Mouse (Mus musculus) embryonic stem cell, embryonic (primary cell): ENCODE measurements around the gene Col5a1.

Experiments
- CTCF ChIA-PET, 4 experiments: fragments of 300-600 bp in 2 of 4; fragments of 350-600 bp in 2 of 4; sonication (Branson Sonifier 250); formaldehyde crosslinking; loops; one replicate each; lab custom pipeline; 2022; ENCODE audit warnings: inconsistent platforms in 2 of 4; lab: Charles Lee
- POLR2A ChIA-PET, 4 experiments: fragments of 300-600 bp in 2 of 4; fragments of 350-600 bp in 2 of 4; sonication (Branson Sonifier 250); formaldehyde crosslinking; loops; one replicate each; lab custom pipeline; 2022; ENCODE audit warnings: antibody characterized with exemption in 4 of 4, inconsistent platforms in 1 of 4; lab: Charles Lee

Gene Col5a1

GRCm38 (mm10) chr2:27902318-27902717 is 16.1 kb downstream of the Col5a1 start:
- ChIA-PET POLR2A (interaction anchor here in 1 of 4 experiments (0.6 kb wide), 1 partner anchor 822 kb away, joined by 3 read pairs; no protein-coding TSS in a partner anchor), CTCF (interaction anchor here in 2 of 4 experiments (0.7 to 1.6 kb wide), 2 partner anchors 22 to 87 kb away, joined by 5 to 9 read pairs; no protein-coding TSS in a partner anchor)

GRCm38 (mm10) chr2:27905411-27905810 is 19.2 kb downstream of the Col5a1 start:
- ChIA-PET CTCF (interaction anchor here in 2 of 4 experiments (0.5 to 0.6 kb wide), 2 partner anchors 13 to 89 kb away, joined by 3 read pairs; no protein-coding TSS in a partner anchor), POLR2A (interaction anchor here in 1 of 4 experiments (0.9 kb wide), 1 partner anchor 9 kb away, joined by 3 read pairs; no protein-coding TSS in a partner anchor)

- ChIA-PET POLR2A (no interaction called here), CTCF (no interaction called here)
Observed at GRCm38 (mm10) chr2:27910501-27910900, 24.3 kb downstream of the Col5a1 start.

DNA sequence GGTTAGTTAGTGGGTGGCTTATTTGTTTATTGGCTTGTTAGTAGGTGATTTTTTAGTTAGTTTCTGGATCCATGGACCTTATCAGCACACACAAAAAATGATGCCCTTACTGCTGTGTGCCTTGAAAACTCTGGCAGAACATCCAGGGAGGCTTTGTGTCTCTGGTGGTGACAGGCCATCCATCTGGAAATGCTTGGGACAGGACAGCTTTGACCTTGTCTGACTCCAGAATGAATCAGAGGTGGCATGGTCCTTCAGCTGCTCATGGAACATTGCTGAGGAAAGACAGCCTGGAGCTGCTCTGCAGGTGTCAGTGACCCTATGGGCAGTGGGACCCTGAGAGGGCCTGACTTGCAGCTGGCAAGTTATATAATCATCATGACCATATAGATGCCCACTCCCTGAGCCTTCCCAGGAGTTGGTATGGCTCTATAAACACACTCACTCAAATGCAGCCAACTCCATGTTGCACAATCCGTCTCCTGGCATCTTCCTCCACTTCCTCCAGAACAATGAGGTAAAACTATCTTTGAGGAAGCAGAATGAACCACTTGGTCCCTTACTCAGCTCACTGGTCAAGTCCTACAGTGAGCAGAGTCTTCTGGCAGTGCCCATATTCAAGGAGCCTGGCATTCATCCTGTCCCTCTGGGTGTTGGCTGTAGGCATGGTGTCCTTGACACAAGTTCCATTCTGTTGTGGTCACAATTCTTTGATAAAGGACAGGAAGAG is 26.5 kb downstream of the Col5a1 start:
- ChIA-PET CTCF (no interaction called here), POLR2A (no interaction called here)

DNA sequence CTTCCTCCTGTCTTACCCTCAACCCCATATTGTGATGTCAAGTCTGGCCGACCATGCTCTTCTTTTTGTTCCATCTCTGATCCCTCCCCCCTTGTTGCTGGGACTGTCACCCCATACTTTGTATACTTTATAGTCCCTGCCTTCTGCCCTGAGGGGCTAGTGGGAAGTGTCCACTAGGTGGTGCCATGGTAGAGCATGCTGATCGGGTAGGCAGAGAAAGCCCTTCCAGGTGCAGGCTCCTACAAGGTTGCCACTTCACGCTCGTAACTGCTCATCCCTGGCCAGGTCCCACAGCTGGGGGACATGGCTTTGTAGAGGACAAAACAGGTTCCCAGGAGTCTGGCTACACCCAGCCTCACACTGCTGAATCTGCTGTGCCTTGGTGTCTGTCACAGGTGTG is 29.5 kb downstream of the Col5a1 start:
- ChIA-PET POLR2A (no interaction called here), CTCF (interaction anchor here in 2 of 4 experiments (0.7 to 0.9 kb wide), 3 partner anchors 152 to 503 kb away, joined by 3 to 4 read pairs (median 3); no protein-coding TSS in a partner anchor)

- ChIA-PET POLR2A (no interaction called here), CTCF (interaction anchor here in 2 of 4 experiments (0.7 to 0.9 kb wide), 3 partner anchors 152 to 502 kb away, joined by 3 to 4 read pairs (median 3); no protein-coding TSS in a partner anchor)
Observed at GRCm38 (mm10) chr2:27916316-27916715, 30.1 kb downstream of the Col5a1 start.

DNA sequence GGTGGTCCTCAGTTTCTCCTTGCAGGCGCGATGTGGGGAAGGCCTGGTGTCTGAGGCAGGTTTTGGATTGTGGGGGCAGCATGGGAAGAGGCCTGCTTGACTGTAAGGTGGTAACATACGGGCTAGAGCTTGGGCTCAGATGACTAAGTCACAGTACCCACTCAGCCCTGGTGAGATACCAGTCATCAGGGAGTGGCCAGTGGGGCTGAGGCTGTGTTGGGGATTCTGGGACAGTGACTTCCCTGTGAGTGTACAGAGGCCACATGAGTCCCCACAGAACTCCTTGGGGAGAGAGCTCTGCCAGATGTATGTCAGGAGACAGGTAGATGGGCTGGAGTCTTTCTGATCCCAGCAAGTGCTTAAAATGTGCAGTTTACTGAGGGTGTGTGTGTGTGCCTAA is 31.0 kb downstream of the Col5a1 start:
- CTCF ChIA-PET, result interaction anchor here in 2 of 4 experiments (0.5 kb wide), 2 partner anchors 15 to 1702 kb away, joined by 4 to 5 read pairs; no protein-coding TSS in a partner anchor
- POLR2A ChIA-PET, result no interaction called here

- ChIA-PET POLR2A (no interaction called here), CTCF (interaction anchor here in 1 of 4 experiments (0.6 kb wide), 1 partner anchor 457 kb away, joined by 6 read pairs; no protein-coding TSS in a partner anchor)
Observed at GRCm38 (mm10) chr2:27918106-27918505, 31.9 kb downstream of the Col5a1 start.

DNA sequence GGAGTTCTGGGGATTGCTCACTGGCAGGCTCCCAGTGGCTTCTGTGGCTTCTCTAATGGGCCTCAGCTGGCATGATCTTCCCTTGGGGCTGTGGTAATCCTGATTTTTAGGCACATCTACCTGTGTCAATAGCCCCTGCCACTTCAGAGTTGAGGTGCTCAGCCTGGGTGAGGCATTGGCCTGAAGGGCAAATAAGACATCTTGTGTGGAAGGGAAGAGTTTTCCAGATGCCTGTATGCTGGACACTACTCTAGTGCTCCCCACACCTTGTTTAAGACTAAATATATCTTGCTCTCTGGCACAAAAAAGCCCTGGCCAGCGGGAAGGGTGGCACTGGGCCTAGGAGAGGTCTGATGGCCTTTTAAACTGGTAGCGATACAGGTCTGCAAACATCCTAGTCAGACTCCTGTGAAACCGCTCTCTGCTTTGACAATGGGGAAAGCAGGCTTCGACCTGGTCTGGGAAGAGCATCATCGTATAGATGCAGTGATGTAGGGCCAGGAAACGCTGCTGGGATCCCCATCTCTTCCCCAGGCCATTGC is 33.2 kb downstream of the Col5a1 start:
- ChIA-PET CTCF (interaction anchor here in 1 of 4 experiments (0.6 kb wide), 1 partner anchor 14 kb away, joined by 3 read pairs; no protein-coding TSS in a partner anchor), POLR2A (interaction anchor here in 1 of 4 experiments (0.6 kb wide), 1 partner anchor 89 kb away, joined by 3 read pairs; no protein-coding TSS in a partner anchor)

GRCm38 (mm10) chr2:27922053-27922452 is 35.8 kb downstream of the Col5a1 start:
- POLR2A ChIA-PET, result interaction anchor here in 1 of 4 experiments (0.7 kb wide), 1 partner anchor 11 kb away, joined by 3 read pairs; no protein-coding TSS in a partner anchor
- CTCF ChIA-PET, result no interaction called here

DNA sequence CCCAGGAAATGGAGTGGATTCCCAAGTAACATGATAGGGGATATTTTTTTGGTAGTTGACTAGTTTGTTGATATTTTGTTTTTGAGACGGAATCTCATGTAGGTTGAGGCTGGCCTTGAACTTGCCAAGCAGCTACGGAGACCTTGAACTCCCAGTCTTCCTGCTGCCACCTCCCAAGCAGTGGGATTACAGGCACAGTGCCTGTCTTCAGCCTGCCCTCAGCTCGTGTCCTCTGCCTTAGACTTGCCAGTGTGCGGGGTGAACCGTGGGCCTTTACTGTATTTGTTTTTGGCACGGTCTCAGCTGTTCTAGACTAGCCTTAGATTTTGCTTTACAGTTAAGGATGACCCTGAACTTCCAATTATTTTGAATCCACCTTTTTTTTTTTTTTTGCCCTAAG is 37.5 kb downstream of the Col5a1 start:
- POLR2A ChIA-PET, result interaction anchor here in 1 of 4 experiments (0.6 kb wide), 1 partner anchor 9 kb away, joined by 5 read pairs; no protein-coding TSS in a partner anchor

GRCm38 (mm10) chr2:27924463-27924862 is 38.2 kb downstream of the Col5a1 start:
- ChIA-PET POLR2A (no interaction called here), CTCF (interaction anchor here in 3 of 4 experiments (0.6 to 1.9 kb wide), 8 partner anchors 12 to 692 kb away, joined by 3 to 5 read pairs (median 4); no protein-coding TSS in a partner anchor)

More for the DNA sequence above, 37.5 kb downstream of the Col5a1 start:
- CTCF ChIA-PET, result interaction anchor here in 3 of 4 experiments (0.6 to 1.9 kb wide), 9 partner anchors 13 to 693 kb away, joined by 3 to 5 read pairs (median 4); no protein-coding TSS in a partner anchor

- ChIA-PET CTCF (interaction anchor here in 3 of 4 experiments (0.6 to 2.1 kb wide), 14 partner anchors 8 to 553 kb away, joined by 3 to 10 read pairs (median 4); no protein-coding TSS in a partner anchor), POLR2A (interaction anchor here in 1 of 4 experiments (1.1 kb wide), 1 partner anchor 39 kb away, joined by 3 read pairs; no protein-coding TSS in a partner anchor)
Observed at GRCm38 (mm10) chr2:27926478-27927165, 40.4 kb downstream of the Col5a1 start.

- POLR2A ChIA-PET, result interaction anchor here in 1 of 4 experiments (0.8 kb wide), 1 partner anchor 252 kb away, joined by 3 read pairs; no protein-coding TSS in a partner anchor
Observed at GRCm38 (mm10) chr2:27930471-27931015, 44.3 kb downstream of the Col5a1 start.

DNA sequence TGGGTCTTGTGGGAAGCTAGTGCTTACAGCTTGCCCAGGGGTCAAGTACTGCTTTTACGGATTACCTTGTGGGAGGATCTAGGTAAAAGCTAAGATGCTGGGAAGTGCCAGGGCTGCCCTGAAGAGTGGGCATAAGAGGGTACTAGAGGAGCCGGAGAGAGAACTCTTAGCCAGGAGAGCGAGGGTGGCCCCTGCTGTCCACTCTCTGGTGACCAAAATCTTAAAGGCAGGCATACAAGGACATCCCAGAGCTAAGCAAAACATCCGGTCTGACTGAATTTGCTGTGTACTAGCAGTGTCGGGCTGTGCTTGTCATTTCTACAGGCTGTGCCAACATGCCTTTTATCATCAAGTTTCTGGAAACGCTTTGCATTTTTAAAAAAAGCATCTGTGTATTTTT is 44.9 kb downstream of the Col5a1 start:
- POLR2A ChIA-PET, result interaction anchor here in 1 of 4 experiments (0.8 kb wide), 1 partner anchor 251 kb away, joined by 3 read pairs; no protein-coding TSS in a partner anchor
- CTCF ChIA-PET, result no interaction called here

More at GRCm38 (mm10) chr2:27930471-27931015, 44.3 kb downstream of the Col5a1 start:
- CTCF ChIA-PET, result no interaction called here

DNA sequence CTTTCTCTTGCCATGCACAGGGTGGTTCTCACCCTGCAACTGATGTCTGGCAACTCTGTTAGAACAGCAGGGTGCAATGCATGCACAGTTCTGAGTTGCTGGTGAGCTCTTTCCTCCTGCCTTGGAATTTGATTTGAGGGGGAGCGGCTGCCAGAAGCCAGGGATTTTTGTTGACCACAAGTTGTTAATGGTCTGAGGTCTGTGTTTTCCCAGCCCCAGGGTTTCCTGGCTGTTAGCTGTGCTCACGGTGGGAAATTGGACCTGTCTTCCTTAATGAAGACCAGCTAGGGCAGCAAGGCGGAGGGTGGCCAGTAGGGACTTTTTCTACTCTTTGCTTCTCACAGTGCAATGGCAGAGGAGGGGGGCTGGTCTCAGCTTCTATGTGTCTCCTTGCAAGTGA is 45.7 kb downstream of the Col5a1 start:
- ChIA-PET CTCF (interaction anchor here in 2 of 4 experiments (0.7 to 1.0 kb wide), 2 partner anchors 15 to 42 kb away, joined by 4 to 5 read pairs; no protein-coding TSS in a partner anchor), POLR2A (no interaction called here)

DNA sequence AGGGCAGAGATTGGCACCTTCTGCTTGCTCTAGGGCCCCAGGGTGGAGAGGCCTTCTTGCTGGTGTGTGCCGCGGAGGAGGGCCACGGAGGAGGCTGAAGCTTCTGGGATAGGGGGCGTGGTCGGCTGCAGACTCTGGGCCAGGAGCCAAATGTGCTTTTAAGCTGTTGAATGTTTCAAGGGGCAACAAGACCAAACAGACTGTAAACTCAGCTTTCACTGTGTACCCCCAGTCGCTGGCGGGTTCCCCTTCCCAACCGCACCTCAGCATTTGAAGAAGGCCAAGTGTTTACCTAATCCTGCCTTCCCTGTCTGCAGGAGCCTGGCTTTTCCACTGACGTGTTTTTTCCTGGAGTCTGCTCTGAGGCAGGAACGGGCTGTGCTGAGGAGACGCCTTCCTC is 48.0 kb downstream of the Col5a1 start:
- ChIA-PET CTCF (interaction anchor here in 3 of 4 experiments (0.6 to 1.0 kb wide), 3 partner anchors 172 to 1108 kb away, joined by 3 to 5 read pairs (median 4); no protein-coding TSS in a partner anchor), POLR2A (interaction anchor here in 1 of 4 experiments (0.6 kb wide), 1 partner anchor 364 kb away, joined by 4 read pairs; no protein-coding TSS in a partner anchor)
